In the genomic region with DNA sequence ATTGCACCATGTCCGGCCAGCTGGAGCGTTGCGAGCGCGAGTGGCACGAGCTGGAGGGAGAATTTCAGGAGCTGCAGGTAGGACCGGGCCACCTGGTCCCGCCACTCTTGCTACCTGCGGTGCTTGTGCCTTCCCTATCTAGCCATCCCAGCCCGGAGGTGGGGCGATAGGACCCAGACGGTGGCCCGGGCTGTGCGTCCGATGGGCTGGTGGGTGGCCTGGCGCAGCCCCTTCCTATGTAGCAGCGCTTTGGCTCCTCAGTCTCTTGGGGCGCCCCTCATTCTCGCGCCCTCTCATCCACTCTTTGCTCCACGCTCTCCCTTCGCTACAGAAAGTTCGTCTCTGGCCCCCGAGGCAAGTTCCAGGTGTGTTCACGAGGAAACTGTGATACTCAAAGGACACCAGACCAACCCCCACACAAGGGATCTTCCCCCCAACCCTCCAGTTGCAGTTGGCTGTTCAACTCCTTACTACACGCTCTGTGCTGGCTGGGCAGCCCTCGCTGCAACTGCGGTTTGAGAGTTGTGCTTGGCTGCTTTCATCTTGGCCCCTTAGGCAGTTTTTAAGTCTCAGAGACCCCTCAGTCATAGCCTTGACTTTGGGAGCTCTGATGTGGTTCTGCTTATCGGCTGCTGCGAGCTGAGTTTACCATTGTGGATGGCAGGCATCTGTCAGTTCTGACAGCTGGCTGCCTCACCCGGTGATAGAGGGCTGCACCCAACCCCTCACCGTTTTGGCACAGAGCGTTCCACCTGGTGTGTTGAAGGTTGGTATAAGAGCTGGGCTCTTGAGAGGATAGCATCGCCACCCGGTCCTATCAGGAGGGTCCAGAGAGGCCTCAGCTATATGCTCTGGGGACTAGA, we compare ENCODE assay signal across 8 mouse cellular contexts. TPM values are rescaled to one million over a fixed set of nuclear protein-coding genes. Genes with fewer than 3 reads are reported as not detected.
DNase-seq lines count a peak whose midpoint lies in the region; ATAC-seq lines count a peak whose summit lies in the region.

No protein-coding gene starts in this region.

- H3K4me2 ChIP-seq in heart, embryonic 16.5 days (ENCODE audit: low read depth, low read length): peak overlapping the region; percentile 100
- peak overlapping the region; percentile 88 for H3K4me2 ChIP-seq in liver, embryonic 15.5 days
- H3K4me2 ChIP-seq in stomach, embryonic 15.5 days: peak overlapping the region; percentile 98

- peaks cover 9% of the 10 kb centered on the region for H3K9me3 ChIP-seq in megakaryocyte, embryonic 14.5 days
- peaks cover 3% of the 10 kb centered on the region; the same call in 1 of the 2 replicates for H3K9me3 ChIP-seq in heart, embryonic 16.5 days (replicated peaks; ENCODE audit: control insufficient read depth, low read length)
- no peaks in the 10 kb centered on the region for H3K9me3 ChIP-seq in liver, embryonic 15.5 days (replicated peaks)
- no peaks in the 10 kb centered on the region for H3K9me3 ChIP-seq in stomach, embryonic 15.5 days

- H3K9ac ChIP-seq in heart, embryonic 16.5 days (ENCODE audit: low read length): peak overlapping the region; percentile 90
- peak overlapping the region; percentile 87 for H3K9ac ChIP-seq in liver, embryonic 15.5 days
- H3K9ac ChIP-seq in stomach, embryonic 15.5 days: peak overlapping the region; percentile 85

- H3K4me3 ChIP-seq in megakaryocyte, embryonic 14.5 days (replicated peaks): peak overlapping the region; percentile 97
- H3K4me3 ChIP-seq in heart, embryonic 16.5 days (ENCODE audit: low read length): peak overlapping the region; percentile 95
- peak overlapping the region; percentile 85 for H3K4me3 ChIP-seq in liver, embryonic 15.5 days (replicated peaks)
- peak overlapping the region; percentile 76 for H3K4me3 ChIP-seq in stomach, embryonic 15.5 days (replicated peaks)

- WGBS in heart, embryonic 16.5 days: under 1% methylated on average over 33 of the region's 35 CpGs
- WGBS in liver, embryonic 15.5 days (ENCODE audit: insufficient replicate concordance): under 1% methylated on average over 35 of the region's 35 CpGs
- 3% methylated on average over 35 of the region's 35 CpGs for WGBS in stomach, embryonic 15.5 days

- DNase-seq in cerebellum, adult 18-20 months: peak; percentile 33 to 35
- no peak for DNase-seq in cerebellum, adult 11-12 months
- DNase-seq in adrenal gland, adult 2 months: no peak

- ATAC-seq in megakaryocyte, adult 5-6 weeks (ENCODE audit: poor library complexity, severe bottlenecking): no peak
- ATAC-seq in heart, embryonic 16.5 days (replicated peaks; ENCODE audit: extremely low read depth, insufficient read depth, low FRiP score): peak; percentile 72
- ATAC-seq in liver, embryonic 15.5 days (ENCODE audit: insufficient read depth): peak; percentile 76
- peak; percentile 80 for ATAC-seq in stomach, embryonic 15.5 days (ENCODE audit: insufficient read depth, low FRiP score, low read depth)

- no peaks in the 10 kb centered on the region for H3K36me3 ChIP-seq in megakaryocyte, embryonic 14.5 days (replicated peaks; ENCODE audit: low read length)
- H3K36me3 ChIP-seq in heart, embryonic 16.5 days (ENCODE audit: control insufficient read depth, insufficient read depth): no peaks in the 10 kb centered on the region
- peaks cover 24% of the 10 kb centered on the region for H3K36me3 ChIP-seq in liver, embryonic 15.5 days (replicated peaks)
- H3K36me3 ChIP-seq in stomach, embryonic 15.5 days: no peaks in the 10 kb centered on the region

- H3K27ac ChIP-seq in heart, embryonic 16.5 days (ENCODE audit: low read length): peak overlapping the region; percentile 85
- H3K27ac ChIP-seq in liver, embryonic 15.5 days (replicated peaks): peak overlapping the region; percentile 93
- H3K27ac ChIP-seq in stomach, embryonic 15.5 days: peak overlapping the region; percentile 72

- H3K27me3 ChIP-seq in megakaryocyte, embryonic 14.5 days (replicated peaks): no peaks in the 10 kb centered on the region
- H3K27me3 ChIP-seq in heart, embryonic 16.5 days (ENCODE audit: control insufficient read depth, insufficient read depth, low read length): no peaks in the 10 kb centered on the region
- no peaks in the 10 kb centered on the region for H3K27me3 ChIP-seq in liver, embryonic 15.5 days
- no peaks in the 10 kb centered on the region for H3K27me3 ChIP-seq in stomach, embryonic 15.5 days (replicated peaks)

- peaks cover 52% of the 10 kb centered on the region for H3K4me1 ChIP-seq in megakaryocyte, embryonic 14.5 days
- peaks cover 17% of the 10 kb centered on the region for H3K4me1 ChIP-seq in heart, embryonic 16.5 days (ENCODE audit: control insufficient read depth, insufficient read depth, low read length)
- peaks cover 53% of the 10 kb centered on the region for H3K4me1 ChIP-seq in liver, embryonic 15.5 days (replicated peaks)
- H3K4me1 ChIP-seq in stomach, embryonic 15.5 days: peaks cover 22% of the 10 kb centered on the region

RNA-seq across cellular contexts. Expression of gene Tmem120b, which starts 8.4 kb away (rescaled TPM):
- polyA plus RNA-seq in megakaryocyte, embryonic 14.5 days (2012; ENCODE audit: insufficient read depth, low replicate concordance): 5.3 and 6.9 TPM in 2 replicates
- 0.87 and 2.5 TPM in 2 replicates for total RNA-seq in megakaryocyte, adult 5-6 weeks (2015)
- total RNA-seq in megakaryocyte, adult 5-6 weeks (2017): 0.29 and 1.3 TPM in 2 replicates
- polyA plus RNA-seq in heart, embryonic 16.5 days (2015; fragmentation: Nextera tagmentation; extraction: Ambion mirVana): 14.6 and 14.9 TPM in 2 replicates
- polyA plus RNA-seq in liver, embryonic 15.5 days (2015; fragmentation: Nextera tagmentation; extraction: Ambion mirVana): 25.8 and 27.0 TPM in 2 replicates
- polyA plus RNA-seq in stomach, embryonic 15.5 days (2015; fragmentation: Nextera tagmentation; extraction: Ambion mirVana): 12.9 and 14.2 TPM in 2 replicates
- total RNA-seq in adrenal gland, adult 2 months (2021): 10 to 100 TPM; 32.0 to 33.2 TPM
- polyA plus RNA-seq in adrenal gland, adult 2 months (2012; rRNA removed): 19.0 and 32.8 TPM in 2 replicates

RNA-seq across cellular contexts. Expression of gene Morn3, which starts 29.8 kb away (rescaled TPM):
- polyA plus RNA-seq in megakaryocyte, embryonic 14.5 days (2012; ENCODE audit: insufficient read depth, low replicate concordance): not detected in 2 replicates
- not detected in 2 replicates for total RNA-seq in megakaryocyte, adult 5-6 weeks (2015)
- not detected in 2 replicates for total RNA-seq in megakaryocyte, adult 5-6 weeks (2017)
- 0.37 and 1.5 TPM in 2 replicates for polyA plus RNA-seq in heart, embryonic 16.5 days (2015; fragmentation: Nextera tagmentation; extraction: Ambion mirVana)
- polyA plus RNA-seq in liver, embryonic 15.5 days (2015; fragmentation: Nextera tagmentation; extraction: Ambion mirVana): not detected in 2 replicates
- polyA plus RNA-seq in stomach, embryonic 15.5 days (2015; fragmentation: Nextera tagmentation; extraction: Ambion mirVana): 0.54 TPM in 1 of 2 replicates, not detected in the other
- not detected for total RNA-seq in adrenal gland, adult 2 months (2021)
- not detected in 2 replicates for polyA plus RNA-seq in adrenal gland, adult 2 months (2012; rRNA removed)

RNA-seq across cellular contexts. Expression of gene Rhof, which starts 55.8 kb away (rescaled TPM):
- 21.3 and 61.2 TPM in 2 replicates for polyA plus RNA-seq in megakaryocyte, embryonic 14.5 days (2012; ENCODE audit: insufficient read depth, low replicate concordance)
- 5.4 and 7.6 TPM in 2 replicates for total RNA-seq in megakaryocyte, adult 5-6 weeks (2015)
- 6.4 and 6.5 TPM in 2 replicates for total RNA-seq in megakaryocyte, adult 5-6 weeks (2017)
- 2.2 and 2.4 TPM in 2 replicates for polyA plus RNA-seq in heart, embryonic 16.5 days (2015; fragmentation: Nextera tagmentation; extraction: Ambion mirVana)
- polyA plus RNA-seq in liver, embryonic 15.5 days (2015; fragmentation: Nextera tagmentation; extraction: Ambion mirVana): 1.7 and 2.1 TPM in 2 replicates
- polyA plus RNA-seq in stomach, embryonic 15.5 days (2015; fragmentation: Nextera tagmentation; extraction: Ambion mirVana): 1.9 and 2.3 TPM in 2 replicates
- total RNA-seq in adrenal gland, adult 2 months (2021): 1 to 10 TPM in 1 of 2 experiments, under 1 TPM in 1; 0.84 to 3.8 TPM
- polyA plus RNA-seq in adrenal gland, adult 2 months (2012; rRNA removed): 1.7 and 3.6 TPM in 2 replicates

Comparison
In these comparisons a context has a peak if more than half of its experiments do, and no peak if none do; other contexts are left out.
1. DNase-seq: peak in cerebellum, adult 18-20 months (2 of 2); none in cerebellum, adult 11-12 months (single experiment) and adrenal gland, adult 2 months (single experiment).
2. Peak in every context shown above with its lines, with median percentiles within 50 percentile points of each other: H3K4me3 ChIP-seq, H3K27ac ChIP-seq, H3K4me2 ChIP-seq and H3K9ac ChIP-seq.